Mouse (Mus musculus) testis, postnatal 10 days (tissue): Measurements from ENCODE around the gene Gm3476.
"Not testable (repeated sequence)": the region's sequence is repeated elsewhere in the genome, so short reads cannot be mapped to it uniquely, and the experiment has no call there.

Experiments used
- DNase-seq: peaks from one replicate; pipeline ENCODE4 v3.0.0; 2021; ENCODE audit warnings: low spot score

Gm3476 gene

GRCm38 (mm10) chr14:6125707-6126106, at the start of gene Gm3476:
Gm3476 (minus strand) TSS chr14:6125807.
- not testable (repeated sequence) for DNase-seq

DNA sequence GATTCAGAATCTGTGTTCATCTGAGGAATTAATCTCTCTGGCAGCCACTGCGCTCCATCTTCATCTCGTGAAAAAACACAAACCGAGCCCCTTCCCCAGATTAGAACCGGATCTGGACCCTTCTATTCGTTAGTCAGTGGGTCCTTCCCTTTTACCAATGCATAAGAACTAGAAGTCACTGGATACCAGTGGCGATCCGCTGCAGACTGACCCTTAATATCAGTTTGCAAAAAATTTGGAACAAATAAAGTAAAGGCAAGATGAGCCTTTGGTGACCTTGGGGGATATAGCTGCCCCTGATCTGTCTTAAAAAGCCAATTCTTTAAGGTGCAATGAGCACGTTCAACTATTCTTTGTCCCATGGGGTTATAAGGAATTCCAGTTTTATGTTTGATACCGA, 37.9 kb upstream of the Gm3476 start:
- DNase-seq = peak; percentile 30

- peak; percentile 39 for DNase-seq
Measured at GRCm38 (mm10) chr14:6161085-6161484, 35.5 kb upstream of the Gm3476 start.

- peak; percentile 63 for DNase-seq
Measured at GRCm38 (mm10) chr14:6108272-6108925, 17.2 kb downstream of the Gm3476 start, which contains the start of gene Gm3468. Gm3468 (minus strand) TSS chr14:6108665.

DNA sequence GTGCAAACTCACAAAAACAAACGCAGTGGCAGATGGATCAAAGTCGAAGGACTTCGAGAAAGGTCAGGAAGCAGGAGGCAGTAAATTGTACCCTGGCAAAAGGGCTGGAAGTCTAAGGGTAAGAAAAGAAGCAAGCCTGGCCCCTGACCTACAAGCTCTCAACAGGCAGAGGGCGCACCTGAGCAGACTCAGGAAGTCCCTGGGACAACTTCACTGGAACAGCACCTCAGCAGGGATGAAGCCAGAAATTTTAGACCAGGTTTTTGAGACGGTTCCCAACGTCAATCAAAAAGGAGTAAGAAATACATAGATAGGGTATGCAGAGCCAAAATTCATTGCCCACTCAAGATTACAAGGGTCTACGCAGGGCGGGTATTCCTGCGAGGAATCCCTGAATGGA, 18.1 kb downstream of the Gm3476 start:
- not testable (repeated sequence) for DNase-seq

GRCm38 (mm10) chr14:6093842-6094241, 31.8 kb downstream of the Gm3476 start, which contains the start of gene Gm8206:
Gm8206 (minus strand) TSS chr14:6093942.
- DNase-seq = not testable (repeated sequence)

DNA sequence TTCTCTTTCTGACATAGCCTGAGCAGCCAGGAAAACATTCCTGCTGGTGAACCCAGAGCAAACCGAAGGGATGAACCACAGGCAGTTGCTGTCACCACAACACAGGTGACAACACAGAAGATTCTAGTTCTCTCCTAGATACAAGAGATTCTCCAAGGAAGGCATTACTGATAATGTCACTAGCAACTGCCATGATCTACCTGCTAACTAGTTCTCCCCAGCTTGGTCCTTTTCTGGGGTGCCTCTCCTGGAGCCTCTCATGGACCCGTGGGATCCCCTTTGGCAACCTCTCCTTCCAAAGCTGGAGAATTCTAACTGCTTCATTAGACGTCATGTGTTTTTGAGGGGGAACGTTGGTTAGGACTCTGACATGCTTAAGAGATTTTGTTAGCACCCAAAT, 67.4 kb downstream of the Gm3476 start, which contains the start of gene Gm6337:
Gene Gm6337 (minus strand): TSS at position 101 of the 400 bp plus-strand sequence.
- not testable (repeated sequence) for DNase-seq
